Mouse (Mus musculus) thymus, adult 2 months (tissue): ENCODE measurements around the gene Fchsd2.

ENCODE experiments used
- CTCF ChIP-seq: fragments of 200-500 bp; IDR thresholded peaks from 2 replicates; pipeline ENCODE4 v1.5.1; 2012; ENCODE audit warnings: mild to moderate bottlenecking, control low read depth, low read length, moderate library complexity, borderline replicate concordance; ENCODE audit not compliant: control insufficient read depth, poor library complexity, insufficient read depth; ENCODE audit errors: extremely low read depth
- POLR2A ChIP-seq: fragments of 200-500 bp; IDR thresholded peaks from 2 replicates; pipeline ENCODE4 v1.6.1; 2012; ENCODE audit warnings: mild to moderate bottlenecking, low read length, control low read depth, moderate library complexity; ENCODE audit not compliant: control insufficient read depth, poor library complexity, insufficient read depth; ENCODE audit errors: extremely low read depth

- TF ChIP-seq CTCF (no peak), POLR2A (no peak)
These were observed 136.7 kb downstream of the Fchsd2 start for GRCm38 (mm10) chr7:101229336-101229735.
